Comparison of ENCODE assay signal across 16 mouse cellular contexts in genomic region chr4:76199321-76199720, GRCm38 (mm10).
DNase-seq lines count a peak whose midpoint lies in the region; ATAC-seq and TF ChIP-seq lines count a peak whose summit lies in the region.
"Had no signal": no experiment of that assay in that cellular context is flagged by ENCODE, and none has a peak within 500 bp of the region (broad histone marks: within the 10 kb centered on the region; RNA-seq: fewer than 3 reads in every experiment).

No protein-coding gene starts in this region.

- no peaks in the 10 kb centered on the region for H3K36me3 ChIP-seq in kidney, postnatal 0 days (ENCODE audit: insufficient read depth, low read length)
- no peaks in the 10 kb centered on the region for H3K36me3 ChIP-seq in midbrain, postnatal 0 days (ENCODE audit: insufficient read depth, low read length)
- no peaks in the 10 kb centered on the region for H3K36me3 ChIP-seq in midbrain, embryonic 15.5 days (replicated peaks)
- H3K36me3 ChIP-seq: neural tube, embryonic 12.5 days; stomach, embryonic 15.5 days had no signal

- no peak overlapping the region for H3K4me3 ChIP-seq in kidney, postnatal 0 days (replicated peaks; ENCODE audit: low read depth, low read length)
- H3K4me3 ChIP-seq in midbrain, postnatal 0 days (ENCODE audit: low read depth, low read length) = no peak overlapping the region
- H3K4me3 ChIP-seq in midbrain, embryonic 15.5 days = no peak overlapping the region
- H3K4me3 ChIP-seq: neural tube, embryonic 12.5 days; stomach, embryonic 15.5 days had no signal

- no peaks in the 10 kb centered on the region for H3K9me3 ChIP-seq in kidney, postnatal 0 days (replicated peaks; ENCODE audit: low read length)
- no peaks in the 10 kb centered on the region for H3K9me3 ChIP-seq in midbrain, postnatal 0 days (ENCODE audit: low read length)
- no peaks in the 10 kb centered on the region for H3K9me3 ChIP-seq in midbrain, embryonic 15.5 days
- H3K9me3 ChIP-seq: neural tube, embryonic 12.5 days; stomach, embryonic 15.5 days had no signal

- no peaks in the 10 kb centered on the region for H3K4me1 ChIP-seq in kidney, postnatal 0 days (replicated peaks; ENCODE audit: insufficient read depth, low read length)
- no peaks in the 10 kb centered on the region for H3K4me1 ChIP-seq in midbrain, postnatal 0 days (ENCODE audit: insufficient read depth, low read length)
- H3K4me1 ChIP-seq in midbrain, embryonic 15.5 days = 0 out of 2 replicates have a peak, but pooled peaks cover 4% of the 10 kb centered on the region
- H3K4me1 ChIP-seq: neural tube, embryonic 12.5 days; stomach, embryonic 15.5 days had no signal

- H3K4me2 ChIP-seq in kidney, postnatal 0 days (ENCODE audit: low read length) = no peak overlapping the region
- H3K4me2 ChIP-seq in midbrain, postnatal 0 days (ENCODE audit: low read depth, low read length, poor library complexity, severe bottlenecking) = no peak overlapping the region
- H3K4me2 ChIP-seq in midbrain, embryonic 15.5 days = no peak overlapping the region
- H3K4me2 ChIP-seq: neural tube, embryonic 12.5 days; stomach, embryonic 15.5 days had no signal

- no peak overlapping the region for H3K9ac ChIP-seq in kidney, postnatal 0 days (ENCODE audit: low read depth, low read length)
- H3K9ac ChIP-seq in midbrain, postnatal 0 days (replicated peaks; ENCODE audit: low read length, poor library complexity, severe bottlenecking) = no peak overlapping the region
- no peak overlapping the region for H3K9ac ChIP-seq in midbrain, embryonic 15.5 days
- H3K9ac ChIP-seq: neural tube, embryonic 12.5 days; stomach, embryonic 15.5 days had no signal

- no peaks in the 10 kb centered on the region for H3K27me3 ChIP-seq in kidney, postnatal 0 days (ENCODE audit: insufficient read depth, low read length)
- no peaks in the 10 kb centered on the region for H3K27me3 ChIP-seq in midbrain, postnatal 0 days (ENCODE audit: insufficient read depth, low read length)
- H3K27me3 ChIP-seq in midbrain, embryonic 15.5 days (replicated peaks) = no peaks in the 10 kb centered on the region
- H3K27me3 ChIP-seq: CH12.LX; neural tube, embryonic 12.5 days; Patski; stomach, embryonic 15.5 days had no signal

- no peak for TF ChIP-seq CTCF in kidney, postnatal 0 days (IDR thresholded peaks at IDR 0.05; ENCODE audit: low read depth)
- no peak for TF ChIP-seq CTCF in midbrain, postnatal 0 days (IDR thresholded peaks at IDR 0.05)

- no peak for ATAC-seq in kidney, postnatal 0 days (replicated peaks; ENCODE audit: low FRiP score, low read depth)
- no peak for ATAC-seq in midbrain, postnatal 0 days (ENCODE audit: low FRiP score)
- ATAC-seq in midbrain, embryonic 15.5 days (replicated peaks) = no peak
- ATAC-seq: Patski had no signal

- 58% methylated on average over 1 of the region's 1 CpGs for WGBS in kidney, postnatal 0 days
- WGBS in midbrain, postnatal 0 days = 62% methylated on average over 1 of the region's 1 CpGs
- 64% methylated on average over 1 of the region's 1 CpGs for WGBS in midbrain, embryonic 15.5 days

- no peak overlapping the region for H3K27ac ChIP-seq in kidney, postnatal 0 days
- no peak overlapping the region for H3K27ac ChIP-seq in midbrain, postnatal 0 days (ENCODE audit: low read depth, low read length)
- H3K27ac ChIP-seq in midbrain, embryonic 15.5 days = no peak overlapping the region
- H3K27ac ChIP-seq: macrophage; neural tube, embryonic 12.5 days; stomach, embryonic 15.5 days had no signal

- peak; percentile 23 for DNase-seq in adrenal gland, postnatal 10 days
- no peak for DNase-seq in adrenal gland, postnatal 25 days
- DNase-seq in kidney, postnatal 0 days (ENCODE audit: low spot score) = peak; percentile 40
- DNase-seq in kidney, adult 11 months = no peak
- DNase-seq in midbrain, postnatal 0 days (ENCODE audit: low spot score) = peak; percentile 44
- peak; percentile 10 for DNase-seq in lung, postnatal 36 days
- DNase-seq in testis, postnatal 10 days (ENCODE audit: low spot score) = no peak
- DNase-seq: adrenal gland, adult 2 months; midbrain, embryonic 14.5 days; thymus, postnatal 4 days had no signal

Comparison
In these comparisons a context has a peak if more than half of its experiments do, and no peak if none do; other contexts are left out.
1. DNase-seq: peak in adrenal gland, postnatal 10 days (single experiment), kidney, postnatal 0 days (single experiment), midbrain, postnatal 0 days (single experiment) and lung, postnatal 36 days (single experiment); none in adrenal gland, postnatal 25 days (single experiment), kidney, adult 11 months (single experiment) and testis, postnatal 10 days (single experiment).